14 mouse cellular contexts compared by ENCODE assay signal in the genomic region with DNA sequence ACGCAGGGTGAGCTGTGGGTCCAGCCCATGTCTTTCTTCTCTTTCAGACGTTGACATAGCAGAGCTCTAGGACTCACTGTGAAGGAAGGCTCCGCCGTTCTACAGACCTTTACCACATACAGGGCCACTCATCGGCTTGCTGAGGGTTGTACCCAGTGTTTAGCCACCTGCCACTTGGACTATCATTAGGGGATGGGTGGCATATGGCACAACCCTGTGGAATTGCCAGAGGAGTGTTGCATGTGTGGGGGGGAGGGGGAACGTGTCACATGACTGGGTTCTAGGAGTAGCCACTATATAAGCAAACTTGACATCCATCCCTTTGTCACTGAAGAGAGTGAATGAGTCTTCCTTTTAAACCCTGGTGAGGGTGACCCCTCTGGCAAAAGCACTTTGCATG. TPM values are rescaled to one million over a fixed set of nuclear protein-coding genes. Genes with fewer than 3 reads are reported as not detected.
DNase-seq lines count a peak whose midpoint lies in the region; ATAC-seq and TF ChIP-seq lines count a peak whose summit lies in the region.
"Had no signal": no experiment of that assay in that cellular context is flagged by ENCODE, and none has a peak within 500 bp of the region (broad histone marks: within the 10 kb centered on the region; RNA-seq: fewer than 3 reads in every experiment).

No protein-coding gene starts in this region.

- no peaks in the 10 kb centered on the region for H3K27me3 ChIP-seq in heart, embryonic 10.5 days (ENCODE audit: insufficient read depth, poor library complexity, severe bottlenecking)
- H3K27me3 ChIP-seq in lung, embryonic 14.5 days (ENCODE audit: insufficient read depth, low read length): no peaks in the 10 kb centered on the region
- no peaks in the 10 kb centered on the region for H3K27me3 ChIP-seq in stomach, embryonic 16.5 days (ENCODE audit: control insufficient read depth, insufficient read depth, low read length)
- no peaks in the 10 kb centered on the region for H3K27me3 ChIP-seq in thymus, adult 2 months (ENCODE audit: control insufficient read depth, insufficient read depth, low read length)
- H3K27me3 ChIP-seq: liver, embryonic 15.5 days; midbrain, embryonic 12.5 days had no signal

- TF ChIP-seq POLR2A in lung, adult 2 months (IDR thresholded peaks at IDR 0.05; ENCODE audit: borderline replicate concordance, extremely low read depth, low read depth, low read length): no peak
- TF ChIP-seq POLR2A in thymus, adult 2 months (IDR thresholded peaks at IDR 0.05; ENCODE audit: control insufficient read depth, extremely low read depth, insufficient read depth, low read length, poor library complexity): no peak

- no peak overlapping the region for H3K4me3 ChIP-seq in heart, embryonic 10.5 days
- H3K4me3 ChIP-seq in lung, embryonic 14.5 days (ENCODE audit: low read depth, low read length): no peak overlapping the region
- H3K4me3 ChIP-seq in lung, adult 2 months (replicated peaks; ENCODE audit: extremely low read depth, low read depth, low read length): no peak overlapping the region
- H3K4me3 ChIP-seq in stomach, embryonic 16.5 days (replicated peaks; ENCODE audit: low read length): no peak overlapping the region
- no peak overlapping the region for H3K4me3 ChIP-seq in thymus, adult 2 months (ENCODE audit: control insufficient read depth, insufficient read depth, low read length)
- H3K4me3 ChIP-seq: heart, adult 2 months; liver, embryonic 15.5 days had no signal

- TF ChIP-seq CTCF in lung, embryonic 14.5 days (IDR thresholded peaks at IDR 0.05; ENCODE audit: low read depth): no peak
- no peak for TF ChIP-seq CTCF in lung, adult 2 months (IDR thresholded peaks at IDR 0.05; ENCODE audit: insufficient read depth, low read length)
- no peak for TF ChIP-seq CTCF in thymus, adult 2 months (IDR thresholded peaks at IDR 0.05; ENCODE audit: borderline replicate concordance, control insufficient read depth, extremely low read depth, insufficient read depth, low read length, poor library complexity)

- H3K36me3 ChIP-seq in heart, embryonic 10.5 days: peaks cover 53% of the 10 kb centered on the region
- H3K36me3 ChIP-seq in lung, embryonic 14.5 days (ENCODE audit: insufficient read depth): peaks cover 43% of the 10 kb centered on the region
- H3K36me3 ChIP-seq in stomach, embryonic 16.5 days (ENCODE audit: control insufficient read depth, insufficient read depth, low read length): peaks cover 10% of the 10 kb centered on the region; the same call in 1 of the 2 replicates
- H3K36me3 ChIP-seq in thymus, adult 2 months (ENCODE audit: control insufficient read depth, insufficient read depth, low read length): no peaks in the 10 kb centered on the region

- H3K9ac ChIP-seq in lung, embryonic 14.5 days: no peak overlapping the region
- peak overlapping the region; percentile 41; the same call in 1 of the 2 replicates for H3K9ac ChIP-seq in stomach, embryonic 16.5 days (ENCODE audit: low read length)
- H3K9ac ChIP-seq: liver, embryonic 15.5 days had no signal

- no peak for DNase-seq in heart, embryonic 10.5 days (ENCODE audit: low spot score)
- no peak for DNase-seq in heart, postnatal 4 days
- DNase-seq in lung, embryonic 14.5 days: no peak
- DNase-seq in lung, adult 2 months: no peak
- DNase-seq in cerebellum, postnatal 25 days: peak; percentile 68 to 74
- no peak for DNase-seq in thymus, adult 2 months
- DNase-seq: heart, adult 2 months; lung, postnatal 36 days; thymus, postnatal 36 days had no signal

- peak overlapping the region; percentile 44 for H3K27ac ChIP-seq in heart, embryonic 10.5 days
- H3K27ac ChIP-seq in lung, embryonic 14.5 days (ENCODE audit: low read depth): no peak overlapping the region
- H3K27ac ChIP-seq in stomach, embryonic 16.5 days (ENCODE audit: low read length): no peak overlapping the region; the same call in 1 of the 2 replicates
- no peak overlapping the region for H3K27ac ChIP-seq in thymus, adult 2 months (ENCODE audit: control insufficient read depth, insufficient read depth, low read length)
- H3K27ac ChIP-seq: heart, adult 2 months; layer of hippocampus, adult 2 months; liver, embryonic 15.5 days; midbrain, embryonic 12.5 days had no signal

- 0 out of 2 replicates have a peak overlapping the region, but pooled peaks have one; percentile 97 for H3K4me2 ChIP-seq in lung, embryonic 14.5 days
- H3K4me2 ChIP-seq in stomach, embryonic 16.5 days (ENCODE audit: low read depth, low read length): peak overlapping the region; percentile 92; the same call in 1 of the 2 replicates

- H3K9me3 ChIP-seq in heart, embryonic 10.5 days: no peaks in the 10 kb centered on the region
- no peaks in the 10 kb centered on the region; the same call in 1 of the 2 replicates for H3K9me3 ChIP-seq in lung, embryonic 14.5 days (ENCODE audit: low read depth, low read length)
- H3K9me3 ChIP-seq in stomach, embryonic 16.5 days (replicated peaks; ENCODE audit: control insufficient read depth, low read length): peaks cover 6% of the 10 kb centered on the region; the same call in 1 of the 2 replicates
- H3K9me3 ChIP-seq: liver, embryonic 15.5 days; midbrain, embryonic 12.5 days had no signal

- peaks cover 56% of the 10 kb centered on the region for H3K4me1 ChIP-seq in heart, embryonic 10.5 days
- peaks cover 11% of the 10 kb centered on the region; the same call in 1 of the 2 replicates for H3K4me1 ChIP-seq in lung, embryonic 14.5 days (ENCODE audit: insufficient read depth)
- peaks cover 16% of the 10 kb centered on the region for H3K4me1 ChIP-seq in lung, adult 2 months (ENCODE audit: control insufficient read depth, insufficient read depth, low read length)
- H3K4me1 ChIP-seq in stomach, embryonic 16.5 days (ENCODE audit: control insufficient read depth, insufficient read depth, low read length): peaks cover 28% of the 10 kb centered on the region
- H3K4me1 ChIP-seq in thymus, adult 2 months (replicated peaks; ENCODE audit: control insufficient read depth, insufficient read depth, low read length): peaks cover 22% of the 10 kb centered on the region

- WGBS in heart, embryonic 10.5 days: 91% methylated on average over 6 of the region's 6 CpGs
- WGBS in lung, embryonic 14.5 days: 79% methylated on average over 6 of the region's 6 CpGs
- 83% methylated on average over 6 of the region's 6 CpGs for WGBS in lung, adult 2 months
- 77% methylated on average over 6 of the region's 6 CpGs for WGBS in stomach, embryonic 16.5 days
- WGBS in thymus, adult 2 months: 96% methylated on average over 6 of the region's 6 CpGs

- ATAC-seq in lung, embryonic 14.5 days (ENCODE audit: insufficient read depth): no peak
- ATAC-seq in stomach, embryonic 16.5 days (ENCODE audit: insufficient read depth, low FRiP score): no peak
- ATAC-seq: intestine, postnatal 0 days had no signal

RNA-seq across cellular contexts. Expression of a gene that starts 1.5 kb away (rescaled TPM):
- 28.8 and 31.5 TPM in 2 replicates for polyA plus RNA-seq in heart, embryonic 10.5 days (2016; fragmentation: Nextera tagmentation; extraction: Ambion mirVana)
- 10 to 100 TPM; 66.9 to 69.5 TPM for total RNA-seq in heart, postnatal 4 days (2021)
- polyA plus RNA-seq in lung, embryonic 14.5 days (2014; fragmentation: Nextera tagmentation; extraction: Ambion mirVana): 19.7 and 24.5 TPM in 2 replicates
- 233 and 359 TPM in 2 replicates for polyA plus RNA-seq in lung, adult 2 months (2012; rRNA removed)
- polyA plus RNA-seq in stomach, embryonic 16.5 days (2015; fragmentation: Nextera tagmentation; extraction: Ambion mirVana): 18.3 and 20.4 TPM in 2 replicates
- 53.8 and 59.3 TPM in 2 replicates for polyA plus RNA-seq in thymus, adult 2 months (2012; rRNA removed)

RNA-seq across cellular contexts. Expression of a gene that starts 2.2 kb away (rescaled TPM):
- polyA plus RNA-seq in heart, embryonic 10.5 days (2016; fragmentation: Nextera tagmentation; extraction: Ambion mirVana): 130 and 150 TPM in 2 replicates
- total RNA-seq in heart, postnatal 4 days (2021): 100 to 1,000 TPM; 109 to 115 TPM
- polyA plus RNA-seq in lung, embryonic 14.5 days (2014; fragmentation: Nextera tagmentation; extraction: Ambion mirVana): 125 and 127 TPM in 2 replicates
- 86.3 and 93.3 TPM in 2 replicates for polyA plus RNA-seq in lung, adult 2 months (2012; rRNA removed)
- polyA plus RNA-seq in stomach, embryonic 16.5 days (2015; fragmentation: Nextera tagmentation; extraction: Ambion mirVana): 111 and 116 TPM in 2 replicates
- 80.2 and 86.3 TPM in 2 replicates for polyA plus RNA-seq in thymus, adult 2 months (2012; rRNA removed)

Comparison
In these comparisons a context has a peak if more than half of its experiments do, and no peak if none do; other contexts are left out.
1. DNase-seq: peak in cerebellum, postnatal 25 days (2 of 2); none in heart, embryonic 10.5 days (single experiment), heart, postnatal 4 days (single experiment), lung, embryonic 14.5 days (single experiment), lung, adult 2 months (single experiment) and thymus, adult 2 months (single experiment).